Mouse (Mus musculus): ENCODE measurements around the gene Dtnbp1.

- TF ChIP-seq CTCF (IDR thresholded peaks at IDR 0.05; ENCODE audit: low read depth, low read length) (no peak), POLR2A (IDR thresholded peaks at IDR 0.05; ENCODE audit: borderline replicate concordance, low read depth, low read length) (no peak)
Measured at GRCm38 (mm10) chr13:44912851-44913250, 89.1 kb downstream of the Dtnbp1 start.

Measured in bone marrow macrophage, adult 2 months (primary cell).